Mouse (Mus musculus) left cerebral cortex, adult 11 months (tissue): ENCODE data around the gene Zfp758.
A peak's percentile ranks its signal among the peaks of the same experiment; 100 is the strongest.
"Not testable (repeated sequence)": the region's sequence is repeated elsewhere in the genome, so short reads cannot be mapped to it uniquely, and the experiment has no call there.

Experiments
- DNase-seq: peaks from one replicate; pipeline ENCODE4 v3.0.0; 2022; ENCODE audit warnings: low spot score

Gene Zfp758

DNA sequence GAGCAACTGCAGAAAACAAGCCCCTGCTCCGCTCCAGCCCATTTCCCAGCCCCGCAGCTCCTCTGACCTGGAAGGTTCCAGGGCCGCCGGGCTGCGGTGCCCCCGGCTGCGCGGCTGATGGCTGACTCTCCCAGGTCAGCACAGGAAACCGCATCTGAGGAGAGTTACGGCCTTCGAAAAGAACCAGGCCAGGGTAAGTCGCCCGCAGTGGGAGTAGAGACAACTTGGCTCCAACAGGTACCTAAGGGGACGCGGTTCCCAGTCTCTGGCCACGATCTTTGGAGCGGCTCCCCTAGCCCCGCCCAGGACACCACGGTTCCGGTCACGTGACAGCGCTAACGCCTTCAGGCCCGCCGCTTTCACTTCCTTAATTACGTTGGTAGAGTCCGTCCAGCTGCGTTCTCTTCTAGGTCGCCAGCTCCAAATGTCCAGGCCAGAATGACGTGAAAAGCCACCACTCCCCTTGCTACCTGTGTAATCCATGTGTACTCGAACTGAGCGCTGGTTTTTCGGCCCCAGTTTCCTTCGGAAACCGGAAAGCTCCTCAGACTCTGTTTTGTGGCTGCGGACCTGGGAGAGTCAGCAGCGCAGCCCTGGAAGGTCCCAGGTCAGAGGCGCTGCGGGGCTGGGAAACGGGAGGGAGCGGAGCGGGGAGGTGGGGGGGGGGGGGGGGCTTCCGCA is at the start of gene Zfp758, which contains the start of gene Zfp944:
Gene Zfp758 (plus strand): TSS at position 353 of the 681 bp plus-strand sequence.
Gene Zfp944 (minus strand): TSS at position 300 of the 681 bp plus-strand sequence.
- peak; percentile 11 for DNase-seq

DNA sequence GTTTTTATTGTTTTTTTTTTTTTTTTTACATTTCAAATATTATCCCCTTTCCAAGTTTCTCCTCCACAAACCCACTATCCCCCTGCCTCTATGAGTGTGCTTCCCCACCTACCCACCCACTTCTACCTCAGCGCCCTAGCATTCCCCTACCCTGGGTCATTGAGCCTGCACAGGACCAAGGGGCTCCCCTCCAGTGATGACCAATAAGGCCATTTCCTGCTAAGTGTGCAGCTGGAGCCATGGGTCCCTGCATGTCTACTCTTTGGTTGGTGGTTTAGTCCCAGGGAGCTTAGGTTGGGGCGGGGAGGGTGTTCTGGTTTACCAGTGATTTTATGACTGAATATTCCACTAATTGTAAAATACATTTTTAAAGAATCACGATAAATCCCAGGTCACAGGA is 47.0 kb upstream of the Zfp758 start:
- DNase-seq = not testable (repeated sequence)

DNA sequence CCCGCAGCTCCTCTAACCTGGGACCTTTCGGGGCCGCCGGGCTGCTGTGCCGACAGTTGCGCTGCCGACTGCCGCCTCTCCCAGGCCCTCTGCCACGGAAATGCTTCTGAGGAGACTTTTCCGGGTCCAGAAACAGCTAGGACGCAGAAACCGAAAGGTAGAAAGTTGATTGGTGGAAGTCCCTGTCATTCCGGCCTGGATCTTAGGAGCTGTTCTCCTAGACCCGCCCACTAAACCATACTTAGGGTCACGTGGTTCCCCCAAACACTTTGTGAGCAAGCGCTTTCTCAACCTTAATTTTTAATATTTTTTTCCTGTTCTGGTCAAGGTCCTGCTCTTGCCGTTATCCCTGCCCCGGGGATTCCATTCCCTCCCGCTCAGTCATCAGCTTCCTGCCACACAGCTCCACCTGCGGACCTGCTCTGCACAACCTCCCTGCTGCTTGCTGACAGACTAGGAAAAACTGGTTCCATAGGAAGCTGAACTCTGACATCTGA is 46.5 kb upstream of the Zfp758 start, which contains the start of gene CT030661.1:
Gene CT030661.1 (minus strand): TSS at position 108 of the 497 bp plus-strand sequence.
- peak; percentile 95 for DNase-seq

DNA sequence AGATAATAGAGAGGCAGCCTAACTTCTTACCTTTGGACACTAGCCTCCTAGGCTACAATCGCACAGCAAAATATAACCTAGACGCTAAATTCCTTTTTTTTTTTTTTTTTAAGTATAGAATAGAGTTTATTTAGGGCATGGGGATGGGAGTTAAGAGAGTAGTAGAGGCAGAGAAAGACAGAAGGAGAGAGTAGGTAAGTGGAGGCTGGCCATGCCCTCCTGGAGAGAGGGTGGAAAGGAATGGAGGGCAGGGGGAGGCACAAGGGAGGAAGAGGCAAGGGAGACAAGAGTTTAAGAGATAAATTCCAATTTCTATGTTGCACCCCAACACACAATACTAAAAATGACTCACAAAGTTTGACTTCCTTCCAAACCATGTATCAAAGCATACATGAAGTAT is 46.0 kb upstream of the Zfp758 start:
- DNase-seq = not testable (repeated sequence)

DNA sequence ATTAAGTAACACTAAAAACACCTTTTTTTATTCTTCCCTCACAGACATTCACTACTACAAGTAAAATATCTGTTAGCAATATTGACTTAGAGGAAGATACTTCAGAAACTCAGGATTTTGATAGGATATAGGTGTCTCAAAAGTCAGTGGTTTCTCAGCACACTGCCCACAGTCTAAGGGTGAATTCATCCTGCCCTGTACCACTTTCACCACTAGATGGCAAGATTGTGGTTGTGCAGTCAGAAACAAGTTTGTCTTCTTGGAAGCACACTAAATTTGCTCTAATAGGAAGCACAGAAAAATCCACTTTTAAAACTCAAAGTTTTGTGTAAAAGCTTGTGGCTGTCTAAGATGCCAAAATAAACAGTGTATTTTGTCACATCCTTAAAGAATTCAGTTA is 8.5 kb upstream of the Zfp758 start:
- DNase-seq = no peak

DNA sequence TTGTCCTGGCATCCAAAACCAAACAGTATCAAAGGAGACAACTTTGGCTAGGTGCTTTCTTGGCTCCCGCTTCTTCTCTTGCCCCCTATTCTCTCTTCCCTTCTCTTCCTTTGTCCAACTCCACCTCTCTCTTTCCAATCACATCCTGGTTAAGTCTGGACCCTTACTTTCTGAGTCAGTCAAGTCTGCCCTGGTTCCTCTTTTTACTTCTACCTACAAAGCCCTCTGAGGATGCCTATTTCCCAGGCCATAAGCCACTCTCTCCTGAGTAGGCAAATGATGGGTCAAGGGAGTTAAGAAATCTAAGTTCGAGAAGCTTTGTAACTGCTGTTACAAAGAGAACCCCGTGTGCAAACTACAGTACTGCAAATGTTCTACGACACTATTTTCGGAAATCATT is 681 bp upstream of the Zfp758 start:
- DNase-seq = no peak

DNA sequence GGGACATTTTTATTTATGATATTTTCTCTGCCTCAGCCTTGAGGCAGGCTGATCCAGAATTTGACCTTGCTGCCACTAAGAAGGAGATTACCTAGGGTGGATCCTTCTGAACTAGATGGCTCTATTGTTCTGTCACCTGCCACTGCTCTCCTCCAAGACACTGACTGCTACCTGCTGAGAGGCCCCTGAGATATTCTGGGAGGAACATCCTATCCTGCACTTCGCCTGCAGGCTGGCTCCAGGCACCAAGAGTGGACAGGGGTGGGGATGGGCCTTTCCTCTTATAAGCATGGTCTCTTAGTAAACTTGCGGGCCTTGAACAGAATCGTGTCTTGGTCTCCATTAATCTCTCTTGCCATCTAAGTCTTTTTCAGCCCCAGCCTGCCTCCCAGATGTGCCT is 2.6 kb downstream of the Zfp758 start:
- DNase-seq = no peak

DNA sequence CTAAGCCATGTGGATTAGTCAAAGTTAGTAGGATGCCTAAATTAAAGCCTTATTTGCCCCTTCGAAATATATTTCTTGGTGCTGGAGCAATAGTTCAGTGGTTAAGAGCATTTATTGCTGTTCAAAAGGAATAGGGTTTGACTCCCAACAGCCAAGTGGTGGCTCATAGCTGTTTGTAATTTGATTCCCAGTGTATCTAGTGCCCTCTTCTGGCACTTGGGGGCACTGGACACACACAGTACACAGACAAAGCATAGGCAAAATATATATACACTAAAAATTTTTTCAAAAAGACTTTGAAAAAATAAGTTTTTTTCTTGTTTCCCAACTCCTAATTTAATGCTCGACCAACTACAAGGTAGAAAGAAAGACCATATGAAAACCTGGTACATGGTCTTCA is 49.5 kb downstream of the Zfp758 start:
- DNase-seq = no peak

DNA sequence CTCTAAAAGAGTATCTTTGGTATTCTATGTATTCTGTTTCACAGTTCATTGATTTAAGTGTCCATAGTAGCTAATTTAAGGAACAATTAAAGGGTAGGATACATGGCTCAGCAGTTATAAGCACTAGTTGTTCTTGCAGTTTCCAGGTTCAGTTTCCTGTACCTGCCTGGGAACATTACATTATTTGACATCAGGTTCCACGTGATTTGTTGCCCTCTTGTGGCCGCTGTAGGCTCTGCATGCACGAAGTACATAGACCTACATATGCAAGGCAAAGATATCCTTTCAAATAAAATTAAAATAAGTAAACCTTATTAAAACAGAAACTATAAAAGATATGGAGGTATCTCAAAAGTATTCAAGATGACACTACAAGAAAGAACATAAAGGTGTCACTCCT is 56.3 kb downstream of the Zfp758 start:
- DNase-seq = no peak

DNA sequence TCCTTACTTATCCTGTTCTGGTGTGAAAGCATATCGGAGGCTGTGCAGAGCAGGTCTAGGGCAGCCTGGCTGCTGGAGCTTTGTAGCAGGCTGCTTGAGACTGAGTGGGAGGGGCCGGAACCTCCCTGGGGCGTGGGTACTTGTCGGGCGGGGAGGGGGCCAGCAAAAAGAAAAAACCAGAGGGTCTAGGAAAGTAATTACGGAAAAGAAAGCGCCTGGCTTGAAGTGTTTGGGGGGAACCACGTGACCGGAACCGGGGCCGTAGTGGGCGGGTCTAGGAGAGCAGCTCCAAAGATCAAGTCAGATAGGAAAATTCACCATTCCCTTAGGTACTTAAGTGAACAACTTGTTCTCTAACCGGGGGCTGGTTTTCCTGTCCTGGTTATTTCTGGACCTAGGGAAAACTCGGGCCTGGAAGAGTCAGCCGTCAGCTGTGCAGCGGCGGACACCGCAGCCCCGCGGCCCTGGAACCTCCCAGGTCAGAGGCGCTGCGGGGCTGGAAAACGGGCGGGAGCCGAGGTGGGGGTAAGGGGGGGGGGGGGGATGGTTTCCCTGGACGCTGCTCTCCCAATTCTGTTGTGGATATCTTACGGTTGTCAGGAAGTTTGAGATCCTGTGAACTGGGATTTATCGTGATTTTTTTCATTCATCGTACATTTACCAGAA is 62.8 kb downstream of the Zfp758 start, which contains the start of gene Zfp946:
Gene Zfp946 (plus strand): TSS at position 271 of the 666 bp plus-strand sequence.
- DNase-seq = peak; percentile 50

DNA sequence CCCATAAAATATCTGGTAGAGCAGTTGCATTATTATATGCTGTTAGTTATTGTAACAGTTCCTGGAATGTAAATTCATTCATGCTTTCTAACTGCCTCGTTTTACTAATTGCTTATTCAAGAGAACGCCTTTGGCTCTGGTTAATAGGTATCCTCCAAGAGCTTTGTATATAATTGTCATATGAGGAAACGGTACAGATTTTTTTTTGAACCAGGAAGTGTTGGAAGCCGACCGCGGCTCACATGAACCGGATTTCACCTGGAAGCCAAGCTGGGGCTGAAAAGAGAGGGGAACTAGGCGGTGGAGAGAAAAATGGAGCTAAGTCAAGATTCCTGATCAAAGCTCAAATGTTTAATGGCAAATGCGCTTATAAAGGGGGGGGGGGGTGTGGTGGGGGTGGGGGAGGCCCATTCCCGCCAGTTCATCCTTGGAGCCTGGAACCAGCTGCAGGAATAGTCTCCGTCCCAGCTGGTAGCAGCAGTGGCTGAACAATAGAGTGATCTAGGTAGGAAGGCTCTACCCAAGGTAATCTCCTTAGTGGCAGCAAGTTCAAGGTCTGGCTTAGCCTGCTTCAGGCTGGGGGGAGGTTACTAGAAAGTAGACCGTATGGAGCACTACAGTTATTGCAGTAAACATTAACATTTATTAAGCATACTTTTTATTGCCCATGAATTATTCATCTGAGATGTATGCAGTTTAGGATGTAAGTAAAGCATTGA is 63.5 kb downstream of the Zfp758 start:
- peak; percentile 8 for DNase-seq
